Mouse (Mus musculus): ENCODE results near the gene Marc2.

Marc2 gene

GRCm38 (mm10) chr1:184808418-184809012, 37.7 kb downstream of the Marc2 start:
- no peak for DNase-seq (ENCODE audit: low read depth, low spot score)

- no peak for DNase-seq (ENCODE audit: low read depth, low spot score)
Observed at GRCm38 (mm10) chr1:184807627-184808417, 38.4 kb downstream of the Marc2 start.

GRCm38 (mm10) chr1:184807123-184807522, 39.1 kb downstream of the Marc2 start:
- no peak for DNase-seq (ENCODE audit: low read depth, low spot score)

- DNase-seq (ENCODE audit: low read depth, low spot score) = no peak
Observed at GRCm38 (mm10) chr1:184805749-184806148, 40.5 kb downstream of the Marc2 start.

GRCm38 (mm10) chr1:184793163-184793876, 52.9 kb downstream of the Marc2 start:
- no peak for DNase-seq (ENCODE audit: low read depth, low spot score)

- peak; percentile 25 for DNase-seq (ENCODE audit: low read depth, low spot score)
Observed at GRCm38 (mm10) chr1:184791109-184791508, 55.1 kb downstream of the Marc2 start.

GRCm38 (mm10) chr1:184786376-184787151, 59.7 kb downstream of the Marc2 start:
- no peak for DNase-seq (ENCODE audit: low read depth, low spot score)

GRCm38 (mm10) chr1:184783641-184784040, 62.6 kb downstream of the Marc2 start:
- no peak for DNase-seq (ENCODE audit: low read depth, low spot score)

GRCm38 (mm10) chr1:184782161-184782513, 64.1 kb downstream of the Marc2 start:
- no peak for DNase-seq (ENCODE audit: low read depth, low spot score)

- DNase-seq (ENCODE audit: low read depth, low spot score) = no peak
Observed at GRCm38 (mm10) chr1:184781286-184782160, 64.7 kb downstream of the Marc2 start.

- no peak for DNase-seq (ENCODE audit: low read depth, low spot score)
Observed at GRCm38 (mm10) chr1:184778157-184778556, 68.1 kb downstream of the Marc2 start.

GRCm38 (mm10) chr1:184777061-184777795, 69.0 kb downstream of the Marc2 start:
- DNase-seq (ENCODE audit: low read depth, low spot score) = no peak

GRCm38 (mm10) chr1:184775289-184775688, 71.0 kb downstream of the Marc2 start:
- DNase-seq (ENCODE audit: low read depth, low spot score) = no peak

- no peak for DNase-seq (ENCODE audit: low read depth, low spot score)
Observed at GRCm38 (mm10) chr1:184771891-184772249, 74.4 kb downstream of the Marc2 start.

- DNase-seq (ENCODE audit: low read depth, low spot score) = no peak
Observed at GRCm38 (mm10) chr1:184771202-184771890, 74.9 kb downstream of the Marc2 start.

- DNase-seq (ENCODE audit: low read depth, low spot score) = no peak
Observed at GRCm38 (mm10) chr1:184763866-184764265, 82.4 kb downstream of the Marc2 start.
